Mouse (Mus musculus): ENCODE data around the gene Ptpra. TPM values are rescaled to one million over a fixed set of nuclear protein-coding genes. Genes with fewer than 3 reads are reported as not detected.

Ptpra gene
- 83.7 TPM for polyA plus RNA-seq (2015; fragmentation: Illumina TruSeq; extraction: RNeasy Lipid Tissue Mini Kit (QIAGEN cat#74804); ENCODE audit: insufficient read depth, low replicate concordance)

GRCm38 (mm10) chr2:130449794-130450433 is at the start of gene Ptpra:
Gene Ptpra (plus strand): TSS chr2:130450278.

GRCm38 (mm10) chr2:130404939-130405338 is 45.1 kb upstream of the Ptpra start, which contains the start of the genes Gm28372 and 1700020A23Rik:
Gene Gm28372 (plus strand): TSS chr2:130405239.
Gene 1700020A23Rik (plus strand): TSS chr2:130405259.

GRCm38 (mm10) chr2:130406178-130406577 is 43.9 kb upstream of the Ptpra start, which contains the start of gene Tmem239:
Gene Tmem239 (plus strand): TSS chr2:130406478.

GRCm38 (mm10) chr2:130424126-130424853 is 25.8 kb upstream of the Ptpra start, which contains the start of the genes Vps16 and Pced1a:
Gene Vps16 (plus strand): TSS chr2:130424339.
Gene Pced1a (minus strand): TSS chr2:130424701.

GRCm38 (mm10) chr2:130563212-130564055 is 113.4 kb downstream of the Ptpra start, which contains the start of gene Mrps26:
Gene Mrps26 (plus strand): TSS chr2:130563742.

GRCm38 (mm10) chr2:130575873-130576272 is 125.8 kb downstream of the Ptpra start, which contains the start of gene Oxt:
Gene Oxt (plus strand): TSS chr2:130576173.

GRCm38 (mm10) chr2:130582552-130582951 is 132.5 kb downstream of the Ptpra start, which contains the start of gene Avp:
Gene Avp (minus strand): TSS chr2:130582554.

Other genes starting within 250 kb of the Ptpra start
- gene Nop56, start 175.8 kb upstream of the Ptpra start, polyA plus RNA-seq (2015; fragmentation: Illumina TruSeq; extraction: RNeasy Lipid Tissue Mini Kit (QIAGEN cat#74804); ENCODE audit: insufficient read depth, low replicate concordance), result 330 TPM
- 131 TPM for gene Idh3b, start 165.7 kb upstream of the Ptpra start, polyA plus RNA-seq (2015; fragmentation: Illumina TruSeq; extraction: RNeasy Lipid Tissue Mini Kit (QIAGEN cat#74804); ENCODE audit: insufficient read depth, low replicate concordance)
- gene Ebf4, start 155.1 kb upstream of the Ptpra start, polyA plus RNA-seq (2015; fragmentation: Illumina TruSeq; extraction: RNeasy Lipid Tissue Mini Kit (QIAGEN cat#74804); ENCODE audit: insufficient read depth, low replicate concordance), result 0.87 TPM
- gene Cpxm1, start 52.7 kb upstream of the Ptpra start, polyA plus RNA-seq (2015; fragmentation: Illumina TruSeq; extraction: RNeasy Lipid Tissue Mini Kit (QIAGEN cat#74804); ENCODE audit: insufficient read depth, low replicate concordance), result 22.9 TPM
- not detected for gene Gm28372, start 45.0 kb upstream of the Ptpra start, polyA plus RNA-seq (2015; fragmentation: Illumina TruSeq; extraction: RNeasy Lipid Tissue Mini Kit (QIAGEN cat#74804); ENCODE audit: insufficient read depth, low replicate concordance)
- not detected for gene 1700020A23Rik, start 45.0 kb upstream of the Ptpra start, polyA plus RNA-seq (2015; fragmentation: Illumina TruSeq; extraction: RNeasy Lipid Tissue Mini Kit (QIAGEN cat#74804); ENCODE audit: insufficient read depth, low replicate concordance)
- not detected for gene Tmem239, start 43.8 kb upstream of the Ptpra start, polyA plus RNA-seq (2015; fragmentation: Illumina TruSeq; extraction: RNeasy Lipid Tissue Mini Kit (QIAGEN cat#74804); ENCODE audit: insufficient read depth, low replicate concordance)
- gene Vps16, start 25.9 kb upstream of the Ptpra start, polyA plus RNA-seq (2015; fragmentation: Illumina TruSeq; extraction: RNeasy Lipid Tissue Mini Kit (QIAGEN cat#74804); ENCODE audit: insufficient read depth, low replicate concordance), result 139 TPM
- gene Pced1a, start 25.6 kb upstream of the Ptpra start, polyA plus RNA-seq (2015; fragmentation: Illumina TruSeq; extraction: RNeasy Lipid Tissue Mini Kit (QIAGEN cat#74804); ENCODE audit: insufficient read depth, low replicate concordance), result 14.9 TPM
- 21.7 TPM for gene Mrps26, start 113.5 kb downstream of the Ptpra start, polyA plus RNA-seq (2015; fragmentation: Illumina TruSeq; extraction: RNeasy Lipid Tissue Mini Kit (QIAGEN cat#74804); ENCODE audit: insufficient read depth, low replicate concordance)
- gene Oxt, start 125.9 kb downstream of the Ptpra start, polyA plus RNA-seq (2015; fragmentation: Illumina TruSeq; extraction: RNeasy Lipid Tissue Mini Kit (QIAGEN cat#74804); ENCODE audit: insufficient read depth, low replicate concordance), result not detected
- gene Avp, start 132.3 kb downstream of the Ptpra start, polyA plus RNA-seq (2015; fragmentation: Illumina TruSeq; extraction: RNeasy Lipid Tissue Mini Kit (QIAGEN cat#74804); ENCODE audit: insufficient read depth, low replicate concordance), result not detected
- gene Fastkd5, start 179.7 kb downstream of the Ptpra start, polyA plus RNA-seq (2015; fragmentation: Illumina TruSeq; extraction: RNeasy Lipid Tissue Mini Kit (QIAGEN cat#74804); ENCODE audit: insufficient read depth, low replicate concordance), result 12.5 TPM
- 4.7 TPM for gene Ubox5, start 179.8 kb downstream of the Ptpra start, polyA plus RNA-seq (2015; fragmentation: Illumina TruSeq; extraction: RNeasy Lipid Tissue Mini Kit (QIAGEN cat#74804); ENCODE audit: insufficient read depth, low replicate concordance)
- gene Lzts3, start 192.5 kb downstream of the Ptpra start, polyA plus RNA-seq (2015; fragmentation: Illumina TruSeq; extraction: RNeasy Lipid Tissue Mini Kit (QIAGEN cat#74804); ENCODE audit: insufficient read depth, low replicate concordance), result 1.2 TPM
- 52.3 TPM for gene Ddrgk1, start 214.4 kb downstream of the Ptpra start, polyA plus RNA-seq (2015; fragmentation: Illumina TruSeq; extraction: RNeasy Lipid Tissue Mini Kit (QIAGEN cat#74804); ENCODE audit: insufficient read depth, low replicate concordance)
- 31.9 TPM for gene Itpa, start 217.3 kb downstream of the Ptpra start, polyA plus RNA-seq (2015; fragmentation: Illumina TruSeq; extraction: RNeasy Lipid Tissue Mini Kit (QIAGEN cat#74804); ENCODE audit: insufficient read depth, low replicate concordance)
- 2.5 TPM for gene Slc4a11, start 247.2 kb downstream of the Ptpra start, polyA plus RNA-seq (2015; fragmentation: Illumina TruSeq; extraction: RNeasy Lipid Tissue Mini Kit (QIAGEN cat#74804); ENCODE audit: insufficient read depth, low replicate concordance)